27 mouse cellular contexts compared by ENCODE assay signal in genomic region chr9:44168931-44169330, GRCm38 (mm10). TPM values are rescaled to one million over a fixed set of nuclear protein-coding genes. Genes with fewer than 3 reads are reported as not detected.
A peak's percentile ranks its signal among the peaks of the same experiment; 100 is the strongest.
DNase-seq lines count a peak whose midpoint lies in the region; ATAC-seq and TF ChIP-seq lines count a peak whose summit lies in the region.
"Had no signal": no experiment of that assay in that cellular context is flagged by ENCODE, and none has a peak within 500 bp of the region (broad histone marks: within the 10 kb centered on the region; RNA-seq: fewer than 3 reads in every experiment).

No protein-coding gene starts in this region.

- no peak for TF ChIP-seq CTCF in liver, postnatal 0 days (IDR thresholded peaks at IDR 0.05; ENCODE audit: low read depth)
- no peak for TF ChIP-seq CTCF in bone marrow macrophage, adult 2 months (IDR thresholded peaks at IDR 0.05; ENCODE audit: low read depth, low read length)

- peak; percentile 52 for DNase-seq in liver, postnatal 0 days
- no peak for DNase-seq in liver, embryonic 11.5 days (ENCODE audit: low spot score)
- no peak for DNase-seq in cerebellum, adult 8-10 months
- DNase-seq: adrenal gland, adult 8-10 months; adrenal gland, postnatal 25 days; cerebellum, adult 18-20 months; cerebellum, adult 9-11 months; cerebellum, postnatal 25 days; gastrocnemius, postnatal 10 days; gastrocnemius, postnatal 36 days; heart, adult 11 months; heart, postnatal 10 days; kidney, adult 11 months had no signal

- WGBS in heart, embryonic 15.5 days, result 55% methylated on average over 5 of the region's 5 CpGs
- WGBS in heart, embryonic 11.5 days (ENCODE audit: insufficient replicate concordance), result 76% methylated on average over 5 of the region's 5 CpGs
- WGBS in liver, postnatal 0 days (ENCODE audit: insufficient replicate concordance), result 35% methylated on average over 5 of the region's 5 CpGs
- 76% methylated on average over 5 of the region's 5 CpGs for WGBS in liver, embryonic 11.5 days
- WGBS in macrophage (ENCODE audit: missing documents), result 52% methylated on average over 5 of the region's 5 CpGs

- H3K9me3 ChIP-seq in heart, embryonic 15.5 days (replicated peaks), result no peaks in the 10 kb centered on the region
- no peaks in the 10 kb centered on the region for H3K9me3 ChIP-seq in heart, embryonic 11.5 days (replicated peaks; ENCODE audit: control insufficient read depth, low read length)
- H3K9me3 ChIP-seq in liver, postnatal 0 days (ENCODE audit: low read length), result no peaks in the 10 kb centered on the region
- H3K9me3 ChIP-seq in liver, embryonic 11.5 days (ENCODE audit: control insufficient read depth, low read length), result no peaks in the 10 kb centered on the region
- H3K9me3 ChIP-seq: embryonic facial prominence, embryonic 12.5 days; embryonic facial prominence, embryonic 15.5 days; forebrain, embryonic 12.5 days; forebrain, embryonic 15.5 days; hindbrain, embryonic 12.5 days; intestine, embryonic 15.5 days had no signal

- H3K79me2 ChIP-seq in macrophage (ENCODE audit: inconsistent target), result peaks cover 98% of the 10 kb centered on the region

- H3K4me3 ChIP-seq in heart, embryonic 15.5 days, result no peak overlapping the region
- H3K4me3 ChIP-seq in heart, embryonic 11.5 days (ENCODE audit: low read depth, low read length), result no peak overlapping the region
- H3K4me3 ChIP-seq in liver, postnatal 0 days (ENCODE audit: low read depth, low read length), result no peak overlapping the region
- no peak overlapping the region for H3K4me3 ChIP-seq in liver, embryonic 11.5 days (ENCODE audit: low read depth, low read length)
- H3K4me3 ChIP-seq in bone marrow macrophage, adult 2 months (ENCODE audit: insufficient read depth, low read length), result peak overlapping the region; percentile 51
- H3K4me3 ChIP-seq in macrophage (ENCODE audit: inconsistent target), result no peak overlapping the region
- H3K4me3 ChIP-seq: embryonic facial prominence, embryonic 12.5 days; embryonic facial prominence, embryonic 15.5 days; forebrain, embryonic 12.5 days; forebrain, embryonic 15.5 days; hindbrain, embryonic 12.5 days; intestine, embryonic 15.5 days had no signal

- ATAC-seq in heart, embryonic 15.5 days (replicated peaks; ENCODE audit: insufficient number of reproducible peaks, insufficient read depth, low FRiP score, low read depth), result no peak
- ATAC-seq in heart, embryonic 11.5 days (replicated peaks; ENCODE audit: insufficient number of reproducible peaks, low FRiP score, low TSS enrichment), result no peak
- ATAC-seq in liver, postnatal 0 days, result peak; percentile 90
- no peak for ATAC-seq in liver, embryonic 11.5 days (replicated peaks; ENCODE audit: low FRiP score)
- ATAC-seq: activated CD4-positive, CD25-positive, alpha-beta regulatory T cell, adult 4 months; forebrain, embryonic 15.5 days; hindbrain, embryonic 16.5 days; intestine, embryonic 15.5 days had no signal

- H3K4me2 ChIP-seq in heart, embryonic 15.5 days, result no peak overlapping the region
- H3K4me2 ChIP-seq in heart, embryonic 11.5 days, result no peak overlapping the region
- H3K4me2 ChIP-seq in liver, postnatal 0 days (ENCODE audit: low read depth, low read length), result no peak overlapping the region
- H3K4me2 ChIP-seq in liver, embryonic 11.5 days, result no peak overlapping the region
- H3K4me2 ChIP-seq: embryonic facial prominence, embryonic 12.5 days; embryonic facial prominence, embryonic 15.5 days; forebrain, embryonic 12.5 days; forebrain, embryonic 15.5 days; hindbrain, embryonic 12.5 days; intestine, embryonic 15.5 days had no signal

- no peak for TF ChIP-seq POLR2A in bone marrow macrophage, adult 2 months (IDR thresholded peaks at IDR 0.05; ENCODE audit: borderline replicate concordance, low read depth, low read length)

- 0 out of 2 replicates have a peak overlapping the region, but pooled peaks have one; percentile 83 for H3K27ac ChIP-seq in heart, embryonic 15.5 days
- H3K27ac ChIP-seq in heart, embryonic 11.5 days (ENCODE audit: low read depth, low read length), result no peak overlapping the region
- H3K27ac ChIP-seq in liver, postnatal 0 days (ENCODE audit: low read depth), result no peak overlapping the region; the same call in 1 of the 2 replicates
- H3K27ac ChIP-seq in liver, embryonic 11.5 days (ENCODE audit: low read depth, low read length), result no peak overlapping the region
- peak overlapping the region; percentile 98 for H3K27ac ChIP-seq in bone marrow macrophage, adult 2 months (ENCODE audit: insufficient read depth, low read depth, low read length)
- peak overlapping the region; percentile 79 for H3K27ac ChIP-seq in macrophage
- H3K27ac ChIP-seq: embryonic facial prominence, embryonic 12.5 days; embryonic facial prominence, embryonic 15.5 days; forebrain, embryonic 12.5 days; forebrain, embryonic 15.5 days; hindbrain, embryonic 12.5 days; intestine, embryonic 15.5 days had no signal

- no peak overlapping the region for H3K9ac ChIP-seq in heart, embryonic 15.5 days
- H3K9ac ChIP-seq in heart, embryonic 11.5 days (ENCODE audit: low read depth, low read length), result no peak overlapping the region
- no peak overlapping the region for H3K9ac ChIP-seq in liver, postnatal 0 days (replicated peaks)
- no peak overlapping the region for H3K9ac ChIP-seq in liver, embryonic 11.5 days (ENCODE audit: low read depth, low read length)
- H3K9ac ChIP-seq: embryonic facial prominence, embryonic 12.5 days; embryonic facial prominence, embryonic 15.5 days; forebrain, embryonic 12.5 days; forebrain, embryonic 15.5 days; hindbrain, embryonic 12.5 days; intestine, embryonic 15.5 days had no signal

- peaks cover 47% of the 10 kb centered on the region for H3K36me3 ChIP-seq in heart, embryonic 15.5 days
- peaks cover 15% of the 10 kb centered on the region for H3K36me3 ChIP-seq in heart, embryonic 11.5 days (ENCODE audit: control insufficient read depth, insufficient read depth, low read length)
- peaks cover 32% of the 10 kb centered on the region for H3K36me3 ChIP-seq in liver, postnatal 0 days (replicated peaks; ENCODE audit: insufficient read depth, low read length)
- peaks cover 22% of the 10 kb centered on the region for H3K36me3 ChIP-seq in liver, embryonic 11.5 days (ENCODE audit: control insufficient read depth, insufficient read depth, low read length)
- peaks cover 60% of the 10 kb centered on the region for H3K36me3 ChIP-seq in macrophage (ENCODE audit: inconsistent target)

- no peak for TF ChIP-seq EP300 in liver, postnatal 0 days (IDR thresholded peaks at IDR 0.05; ENCODE audit: low read depth)

- peaks cover 23% of the 10 kb centered on the region for H3K4me1 ChIP-seq in heart, embryonic 15.5 days (replicated peaks)
- peaks cover 19% of the 10 kb centered on the region for H3K4me1 ChIP-seq in heart, embryonic 11.5 days (ENCODE audit: control insufficient read depth, insufficient read depth, low read length)
- H3K4me1 ChIP-seq in liver, postnatal 0 days (ENCODE audit: insufficient read depth), result peaks cover 16% of the 10 kb centered on the region
- peaks cover 6% of the 10 kb centered on the region for H3K4me1 ChIP-seq in liver, embryonic 11.5 days (replicated peaks; ENCODE audit: control insufficient read depth, insufficient read depth, low read length)
- peaks cover 47% of the 10 kb centered on the region for H3K4me1 ChIP-seq in bone marrow macrophage, adult 2 months (ENCODE audit: control insufficient read depth, insufficient read depth, low read length)
- H3K4me1 ChIP-seq: embryonic facial prominence, embryonic 12.5 days; forebrain, embryonic 12.5 days; forebrain, embryonic 15.5 days; hindbrain, embryonic 12.5 days; intestine, embryonic 15.5 days had no signal

- no peaks in the 10 kb centered on the region for H3K27me3 ChIP-seq in heart, embryonic 15.5 days
- H3K27me3 ChIP-seq in heart, embryonic 11.5 days (ENCODE audit: control insufficient read depth, insufficient read depth, low read length), result no peaks in the 10 kb centered on the region
- H3K27me3 ChIP-seq in liver, postnatal 0 days (ENCODE audit: insufficient read depth, low read length), result no peaks in the 10 kb centered on the region
- no peaks in the 10 kb centered on the region for H3K27me3 ChIP-seq in liver, embryonic 11.5 days (replicated peaks; ENCODE audit: control insufficient read depth, insufficient read depth, low read length)
- H3K27me3 ChIP-seq: embryonic facial prominence, embryonic 12.5 days; embryonic facial prominence, embryonic 15.5 days; forebrain, embryonic 12.5 days; forebrain, embryonic 15.5 days; hindbrain, embryonic 12.5 days; intestine, embryonic 15.5 days had no signal

RNA-seq across cellular contexts. Expression of gene Mcam, which starts 34.7 kb away (rescaled TPM):
- 93.4 and 102 TPM in 2 replicates for polyA plus RNA-seq in heart, embryonic 15.5 days (2015; fragmentation: Nextera tagmentation; extraction: Ambion mirVana)
- 86.2 and 105 TPM in 2 replicates for polyA plus RNA-seq in heart, embryonic 11.5 days (2014; fragmentation: Nextera tagmentation; extraction: Ambion mirVana)
- polyA plus RNA-seq in liver, postnatal 0 days (2015; fragmentation: Nextera tagmentation; extraction: Ambion mirVana), result 4.2 and 4.5 TPM in 2 replicates
- 12.0 and 13.0 TPM in 2 replicates for polyA plus RNA-seq in liver, embryonic 11.5 days (2014; fragmentation: Nextera tagmentation; extraction: Ambion mirVana)
- 0.29 TPM in 1 of 2 replicates, not detected in the other for polyA plus RNA-seq in bone marrow macrophage, adult 2 months (2012; ENCODE audit: insufficient read depth, insufficient read length, missing spikeins)
- 1 to 10 TPM in 1 of 26 experiments, under 1 TPM in 3, not detected in 22; 0.26 to 2.0 (median 0.42) TPM for total RNA-seq in macrophage (2018; cell fraction: chromatin; rRNA removed)
- total RNA-seq in macrophage (2018; cell fraction: cytosol; rRNA removed), result under 1 TPM in 14 of 26 experiments, not detected in 12; 0.04 to 0.23 (median 0.13) TPM
- total RNA-seq in macrophage (2018; cell fraction: nucleus; rRNA removed), result under 1 TPM in 2 of 26 experiments, not detected in 24; 0.25 to 0.26 TPM
- polyA plus RNA-seq in macrophage (2018), result 0.11 to 0.30 TPM in 2 of 3 replicates, not detected in the other

RNA-seq across cellular contexts. Expression of gene Rnf26, which starts 55.6 kb away (rescaled TPM):
- polyA plus RNA-seq in heart, embryonic 15.5 days (2015; fragmentation: Nextera tagmentation; extraction: Ambion mirVana), result 28.7 and 39.9 TPM in 2 replicates
- polyA plus RNA-seq in heart, embryonic 11.5 days (2014; fragmentation: Nextera tagmentation; extraction: Ambion mirVana), result 35.2 and 38.2 TPM in 2 replicates
- 17.9 and 18.8 TPM in 2 replicates for polyA plus RNA-seq in liver, postnatal 0 days (2015; fragmentation: Nextera tagmentation; extraction: Ambion mirVana)
- 61.1 and 62.3 TPM in 2 replicates for polyA plus RNA-seq in liver, embryonic 11.5 days (2014; fragmentation: Nextera tagmentation; extraction: Ambion mirVana)
- polyA plus RNA-seq in bone marrow macrophage, adult 2 months (2012; ENCODE audit: insufficient read depth, insufficient read length, missing spikeins), result 24.2 and 25.0 TPM in 2 replicates
- 10 to 100 TPM in 3 of 26 experiments, 1 to 10 TPM in 23; 1.3 to 18.0 (median 5.5) TPM for total RNA-seq in macrophage (2018; cell fraction: chromatin; rRNA removed)
- 10 to 100 TPM; 12.9 to 29.2 (median 20.3) TPM for total RNA-seq in macrophage (2018; cell fraction: cytosol; rRNA removed)
- 10 to 100 TPM in 22 of 26 experiments, 1 to 10 TPM in 4; 6.6 to 28.0 (median 14.0) TPM for total RNA-seq in macrophage (2018; cell fraction: nucleus; rRNA removed)
- polyA plus RNA-seq in macrophage (2018), result 13.3 to 20.0 TPM (median 18.3 TPM) in 3 replicates

RNA-seq across cellular contexts. Expression of gene Gm49380, which starts 55.6 kb away (rescaled TPM):
- 0.05 and 0.13 TPM in 2 replicates for polyA plus RNA-seq in heart, embryonic 15.5 days (2015; fragmentation: Nextera tagmentation; extraction: Ambion mirVana)
- 0.28 TPM in 1 of 2 replicates, not detected in the other for polyA plus RNA-seq in heart, embryonic 11.5 days (2014; fragmentation: Nextera tagmentation; extraction: Ambion mirVana)
- not detected in 2 replicates for polyA plus RNA-seq in liver, postnatal 0 days (2015; fragmentation: Nextera tagmentation; extraction: Ambion mirVana)
- polyA plus RNA-seq in liver, embryonic 11.5 days (2014; fragmentation: Nextera tagmentation; extraction: Ambion mirVana), result not detected in 2 replicates
- polyA plus RNA-seq in bone marrow macrophage, adult 2 months (2012; ENCODE audit: insufficient read depth, insufficient read length, missing spikeins), result not detected in 2 replicates
- under 1 TPM in 9 of 26 experiments, not detected in 17; 0.31 to 0.88 (median 0.60) TPM for total RNA-seq in macrophage (2018; cell fraction: chromatin; rRNA removed)
- under 1 TPM in 2 of 26 experiments, not detected in 24; 0.03 to 0.10 TPM for total RNA-seq in macrophage (2018; cell fraction: cytosol; rRNA removed)
- 1 to 10 TPM in 1 of 26 experiments, under 1 TPM in 5, not detected in 20; 0.20 to 1.1 (median 0.42) TPM for total RNA-seq in macrophage (2018; cell fraction: nucleus; rRNA removed)
- polyA plus RNA-seq in macrophage (2018), result 0.06 TPM in 1 of 3 replicates, not detected in the others
- total RNA-seq: common myeloid progenitor, adult 5-6 weeks; hematopoietic stem cell, adult 5-6 weeks had no signal
- polyA plus RNA-seq: activated CD4-positive, CD25-positive, alpha-beta regulatory T cell, adult 4 months had no signal

Comparison
In these comparisons a context has a peak if more than half of its experiments do, and no peak if none do; other contexts are left out.
1. H3K27ac ChIP-seq: peak in heart, embryonic 15.5 days (single experiment), bone marrow macrophage, adult 2 months (single experiment) and macrophage (single experiment); none in heart, embryonic 11.5 days (single experiment), liver, postnatal 0 days (single experiment) and liver, embryonic 11.5 days (single experiment).